Mouse (Mus musculus) layer of hippocampus, adult 11-12 months (tissue): Measurements from ENCODE around the gene Sgms1.

ENCODE experiments used
- DNase-seq: peaks from one replicate; pipeline ENCODE4 v3.0.0; 2022; ENCODE audit warnings: low spot score

Sgms1 gene

DNA sequence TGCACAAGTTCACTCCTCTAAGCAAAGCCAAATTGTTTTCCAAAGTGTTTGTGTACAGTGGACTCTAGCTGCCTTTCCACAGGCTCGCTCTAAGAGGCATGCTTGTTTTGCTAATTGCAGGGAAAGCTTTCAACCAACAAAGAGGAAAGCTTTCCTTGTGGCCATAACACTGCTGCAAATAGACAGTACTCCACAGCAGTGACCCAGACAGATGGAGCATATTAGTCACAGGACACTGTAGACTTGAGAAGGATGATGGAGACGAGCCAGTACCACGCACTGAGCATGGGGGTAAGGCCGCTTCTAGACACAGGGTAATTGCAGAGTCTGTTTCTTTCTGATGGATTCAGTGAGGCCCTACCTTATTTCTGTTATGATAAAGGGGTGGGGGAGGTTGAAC, 33.3 kb downstream of the Sgms1 start:
- no peak for DNase-seq

DNA sequence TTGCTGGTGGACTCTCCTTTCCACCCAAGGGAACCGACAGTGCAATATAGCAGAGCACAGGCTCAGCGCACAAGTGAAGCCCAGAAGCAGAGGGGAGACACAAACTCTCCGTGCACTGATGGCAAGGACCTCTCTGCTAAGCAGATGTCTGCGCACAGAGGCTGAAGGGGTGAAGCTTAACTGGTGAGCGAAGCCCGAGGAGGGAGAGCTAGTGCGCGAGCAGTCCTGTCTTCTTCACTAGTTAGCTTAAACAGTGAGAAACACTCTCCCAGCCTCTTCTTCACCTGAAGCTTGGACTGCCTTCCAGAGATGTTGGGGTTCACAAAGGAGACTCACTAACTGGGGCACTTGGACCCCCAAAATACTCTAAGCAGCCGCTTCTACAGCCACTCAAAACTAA, 36.1 kb downstream of the Sgms1 start:
- DNase-seq: no peak

DNA sequence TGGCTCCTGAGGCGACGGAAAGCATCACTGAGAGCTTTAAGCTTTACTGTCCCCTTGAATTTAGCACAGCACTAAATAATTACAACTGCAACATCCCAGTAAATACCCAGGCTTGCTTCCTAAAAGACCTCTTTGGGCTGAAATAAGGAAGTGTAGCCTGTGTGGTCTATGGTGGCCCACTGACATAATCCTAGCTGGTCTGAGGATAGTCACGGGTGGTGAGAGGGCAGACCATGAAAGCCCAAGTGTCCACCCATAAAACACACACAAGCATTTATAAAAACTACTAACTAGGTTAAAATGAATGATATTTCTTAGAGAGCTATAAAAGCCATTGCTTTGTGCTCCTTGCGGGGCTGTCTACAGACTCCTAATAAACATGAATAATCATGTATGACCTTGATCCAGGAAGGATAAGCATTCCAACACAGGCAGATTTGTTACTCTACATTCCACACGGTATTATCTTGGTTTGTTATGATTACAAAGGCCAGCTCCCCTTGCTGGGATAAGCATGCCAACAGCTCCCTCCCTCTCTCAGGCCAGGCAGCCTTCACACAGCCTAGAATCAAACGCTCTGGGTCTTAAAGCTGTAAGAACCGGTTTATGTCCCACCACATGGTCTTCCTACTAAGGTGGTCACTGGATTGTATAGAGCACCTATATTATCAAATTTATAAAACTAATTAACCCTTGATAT, 40.4 kb downstream of the Sgms1 start:
- no peak for DNase-seq

DNA sequence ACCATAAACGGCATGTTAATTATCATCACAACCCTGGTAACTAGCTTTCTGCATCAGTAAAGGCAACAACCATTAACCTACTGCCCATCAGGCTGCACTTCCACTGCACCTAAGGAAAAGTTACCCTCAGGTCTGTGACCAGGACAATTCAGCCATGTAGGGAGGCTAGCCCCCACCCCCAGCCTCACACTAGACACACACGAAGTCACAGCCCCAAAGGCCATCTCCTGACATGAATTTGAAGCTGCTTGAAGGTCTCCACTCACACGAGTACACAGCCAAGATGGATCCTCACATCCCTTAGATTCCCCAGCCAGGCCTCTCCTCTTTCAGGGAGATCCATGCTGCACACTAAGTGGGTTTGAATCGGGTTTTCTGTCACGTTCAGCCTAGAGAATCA, 42.0 kb downstream of the Sgms1 start:
- no peak for DNase-seq

DNA sequence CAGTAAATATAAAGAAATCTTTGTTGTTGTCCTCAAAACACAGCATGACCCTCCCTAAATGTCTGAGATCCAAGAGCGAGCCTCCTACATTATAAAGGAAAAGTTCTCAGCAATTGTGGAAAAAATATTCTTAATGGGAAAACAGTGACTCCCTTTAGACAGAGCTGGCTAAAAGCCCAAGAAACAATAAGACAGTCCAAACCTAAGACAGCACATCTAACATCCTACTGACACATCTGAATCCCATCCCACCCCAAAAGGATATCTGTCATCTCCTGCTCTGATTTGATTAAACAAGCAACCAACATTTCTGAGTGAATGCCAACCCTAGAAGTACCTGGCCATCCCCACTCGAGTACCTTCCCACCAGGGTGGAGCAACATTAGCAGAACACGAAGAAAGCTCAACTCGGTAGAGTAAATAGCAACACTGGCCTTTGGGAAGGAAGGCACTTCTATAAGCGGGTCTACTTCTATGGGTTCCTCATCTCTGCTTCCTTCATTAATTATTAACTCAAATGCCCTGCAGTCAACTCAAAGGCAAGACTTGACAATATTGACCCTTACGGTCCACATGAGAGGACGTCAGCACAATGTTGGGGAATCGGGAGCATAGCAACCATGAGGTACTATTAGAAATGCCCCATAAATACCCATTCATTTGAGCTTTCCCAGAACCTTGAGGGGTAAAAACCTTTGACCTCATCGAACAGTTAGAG, 42.7 kb downstream of the Sgms1 start:
- no peak for DNase-seq

DNA sequence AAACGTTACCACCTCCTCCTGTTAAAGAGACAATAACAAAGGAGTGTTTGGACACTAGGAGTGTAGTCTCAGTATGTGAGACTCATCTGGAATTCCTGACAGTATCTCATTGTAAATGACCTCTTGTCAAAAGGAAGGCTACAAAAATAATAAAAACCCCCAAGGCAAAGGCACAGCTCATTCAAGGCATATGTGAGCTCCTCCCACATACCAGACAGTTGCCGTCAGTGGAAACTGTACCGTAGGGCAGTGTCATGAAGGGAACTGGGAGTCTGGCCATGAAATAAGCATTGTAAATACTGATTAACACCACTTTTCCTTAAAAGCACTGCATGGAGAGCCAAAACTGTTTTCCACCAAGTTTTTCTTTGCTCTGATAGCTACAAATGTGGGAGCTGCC, 43.3 kb downstream of the Sgms1 start:
- DNase-seq: no peak

DNA sequence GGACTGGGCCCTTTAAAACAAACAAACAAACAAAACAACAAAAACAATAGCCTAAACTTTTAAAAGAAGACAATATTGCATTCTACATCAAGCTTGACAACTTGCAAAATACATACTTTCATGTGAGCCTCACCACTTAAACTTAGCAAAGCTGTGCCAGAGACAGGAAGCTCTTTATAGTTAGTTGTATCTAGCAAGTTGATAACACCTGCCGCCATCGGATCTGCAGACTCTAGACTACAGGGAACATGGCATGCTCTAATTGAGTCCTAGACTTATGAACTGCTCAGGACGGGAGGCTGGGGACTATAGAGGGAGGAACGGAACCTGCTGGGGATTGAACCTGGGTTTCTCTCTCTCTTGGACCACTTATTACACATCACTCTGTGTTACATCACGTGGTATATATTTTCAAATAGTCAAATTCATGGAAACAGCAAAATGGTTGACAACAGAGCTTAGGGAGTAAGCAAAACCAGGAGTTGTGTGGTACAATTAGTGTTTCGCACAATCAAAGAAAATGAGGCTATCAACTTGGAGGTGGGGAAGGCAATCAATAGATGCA, 44.3 kb downstream of the Sgms1 start:
- DNase-seq: no peak

DNA sequence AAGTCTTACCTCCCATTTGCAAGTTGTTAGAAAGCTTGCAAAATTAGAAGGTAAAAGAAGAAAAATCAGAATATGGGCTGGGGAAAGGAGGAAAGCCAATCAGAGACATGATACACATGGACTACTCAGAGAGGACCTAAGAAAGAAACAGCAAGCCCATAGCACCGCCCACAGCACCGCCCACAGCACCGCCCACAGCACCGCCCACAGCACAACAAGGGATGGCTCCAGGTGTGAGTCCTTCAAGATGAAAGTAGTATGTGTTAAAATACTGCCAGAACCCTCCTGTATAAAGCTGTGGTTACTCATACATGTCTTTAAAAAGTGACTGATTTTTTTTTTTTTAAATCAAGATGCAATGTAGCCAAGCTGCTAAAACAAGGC, 44.8 kb downstream of the Sgms1 start:
- no peak for DNase-seq

DNA sequence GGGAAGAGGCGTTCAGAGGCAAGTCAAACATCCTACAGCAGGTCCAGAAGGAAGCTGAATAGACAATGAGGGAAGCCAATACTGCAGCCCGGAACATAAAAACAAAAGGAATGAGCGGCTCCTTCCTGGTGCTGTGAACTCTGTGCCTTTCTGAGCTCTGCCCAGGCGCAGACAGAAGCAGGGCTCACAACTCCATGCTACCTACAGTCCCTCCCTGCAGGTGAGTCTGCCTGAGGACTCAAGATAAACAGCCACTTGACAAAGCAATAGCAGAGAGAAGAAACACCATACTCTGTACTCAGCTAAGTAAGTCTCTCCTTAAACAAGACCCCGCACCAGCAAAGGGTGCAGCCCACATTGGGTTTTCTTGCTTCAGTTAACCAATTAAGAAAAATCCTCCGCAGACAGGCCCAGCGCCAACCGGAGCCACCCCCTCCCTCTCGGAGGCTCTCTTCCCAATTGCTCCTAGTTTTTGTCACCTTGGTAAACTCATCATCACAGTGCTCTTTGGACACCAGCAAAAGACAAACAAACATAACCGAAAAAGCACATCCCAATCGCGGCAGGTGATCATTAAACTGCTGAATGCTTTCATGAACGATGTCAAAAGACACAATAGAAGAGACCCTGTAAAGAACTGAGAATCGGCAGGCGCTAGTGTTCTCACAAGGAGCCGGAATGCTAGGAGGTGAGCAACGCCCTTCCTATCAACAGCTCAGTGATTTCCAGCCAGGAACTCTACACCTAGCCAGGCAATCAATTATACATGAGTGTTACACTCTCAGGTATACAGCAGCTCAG, 45.4 kb downstream of the Sgms1 start:
- DNase-seq: no peak

DNA sequence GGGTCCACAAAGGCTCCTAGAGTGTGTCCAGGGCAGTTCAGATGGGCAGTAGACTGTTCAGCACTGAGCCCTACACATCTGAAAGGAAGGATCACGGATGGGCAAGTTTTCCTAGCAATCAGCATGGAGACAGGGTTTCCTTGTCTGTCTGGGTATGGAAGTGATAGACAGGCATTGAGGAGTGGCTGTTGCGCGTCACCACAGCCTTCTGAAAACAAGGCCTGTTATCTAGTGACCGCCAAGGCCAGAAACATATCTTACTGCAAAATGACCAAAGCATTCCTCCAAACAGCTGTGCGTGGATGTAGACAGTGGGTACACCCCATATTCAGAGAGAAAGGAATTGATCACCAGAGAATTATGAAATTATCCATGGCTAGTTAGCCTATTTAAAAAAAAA, 47.1 kb downstream of the Sgms1 start:
- no peak for DNase-seq

DNA sequence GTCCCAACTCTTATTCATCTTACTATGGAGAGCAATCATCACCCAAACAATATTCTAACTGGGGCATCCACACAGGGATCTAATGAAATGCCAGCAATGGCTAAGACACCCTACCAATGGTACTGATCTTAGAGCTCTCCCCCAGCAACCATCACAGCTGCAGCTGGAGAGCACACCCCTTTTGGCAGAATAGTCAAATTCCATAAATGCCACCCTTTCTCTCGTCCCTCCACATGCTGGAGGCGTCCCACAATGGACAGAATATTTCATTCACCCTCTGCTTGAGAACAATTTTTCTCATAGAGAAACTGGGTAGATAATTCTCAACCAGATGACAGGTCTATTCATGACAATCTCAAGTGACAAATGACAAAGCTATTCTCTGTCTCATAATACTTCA, 48.4 kb downstream of the Sgms1 start:
- DNase-seq: no peak

DNA sequence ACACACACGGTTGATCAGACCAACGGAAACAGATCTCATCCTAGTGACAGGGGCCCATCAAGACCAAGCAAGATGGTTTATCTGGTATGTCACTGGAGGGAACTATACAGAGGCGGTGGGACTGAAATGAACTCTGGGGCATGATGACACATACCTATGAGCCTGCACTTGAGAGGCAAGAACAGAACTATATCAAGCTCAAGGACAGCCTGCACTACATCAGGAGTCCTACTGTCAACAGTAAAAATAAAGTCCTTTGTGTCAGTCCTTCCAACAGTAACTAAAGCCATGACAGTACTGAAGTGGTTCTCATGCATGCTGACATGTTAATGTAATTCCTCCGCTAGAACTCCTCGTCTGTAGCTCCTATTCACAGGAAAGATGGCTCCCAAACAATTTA, 49.3 kb downstream of the Sgms1 start:
- no peak for DNase-seq

DNA sequence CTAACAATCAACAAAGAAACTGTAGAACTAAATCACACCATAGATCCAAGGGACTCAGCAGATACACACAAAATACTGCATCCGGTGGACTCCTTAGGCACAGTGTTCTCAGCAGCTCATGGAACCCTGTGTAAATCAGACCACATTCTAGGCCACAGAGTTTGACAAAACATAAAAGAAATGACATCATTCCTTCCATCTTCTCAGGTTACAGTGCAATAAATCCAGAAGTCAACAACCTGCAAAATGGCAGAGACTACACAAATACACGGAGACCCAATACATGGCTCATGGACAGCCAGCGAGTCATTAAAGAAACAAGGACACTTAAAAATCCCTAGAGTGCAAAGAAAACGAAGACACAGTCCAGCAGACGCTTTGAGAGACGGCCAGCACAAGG, 51.8 kb downstream of the Sgms1 start:
- no peak for DNase-seq

DNA sequence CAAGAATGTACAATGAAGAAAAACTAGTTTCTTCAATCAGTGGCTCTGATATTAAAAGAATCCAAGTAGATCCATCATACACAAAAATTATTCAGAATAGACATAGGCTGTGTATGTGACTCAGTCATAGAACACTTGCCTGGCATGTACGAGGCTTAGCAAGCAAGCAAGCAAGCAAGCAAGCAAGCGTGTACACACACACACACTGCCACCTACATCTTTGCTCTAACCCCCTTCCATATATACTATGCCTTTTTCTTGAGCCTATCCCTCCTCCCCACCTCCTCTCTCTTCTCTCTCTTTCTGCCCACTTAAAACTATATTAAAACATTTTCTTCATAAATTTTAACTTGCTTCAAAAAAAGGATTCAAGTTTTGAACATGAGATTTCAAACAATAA, 54.8 kb downstream of the Sgms1 start:
- no peak for DNase-seq

DNA sequence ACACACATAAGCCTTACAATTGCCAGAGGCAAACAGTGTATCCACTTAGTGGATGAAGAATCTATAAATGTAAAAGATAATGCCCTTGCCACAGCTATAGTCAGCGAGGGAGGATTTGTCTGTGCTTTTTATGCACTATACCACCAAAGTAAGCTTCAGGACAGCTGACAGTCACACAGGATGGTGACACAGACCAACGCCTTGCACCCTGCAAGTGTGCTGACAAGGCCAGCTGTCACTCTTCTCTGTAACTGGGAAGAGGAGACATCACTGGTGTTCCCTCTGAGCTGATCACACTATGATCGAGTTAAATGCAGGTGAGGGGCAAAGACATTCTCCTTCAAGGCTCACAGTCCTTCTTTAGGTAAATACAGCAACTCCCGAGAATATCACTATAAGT, 56.0 kb downstream of the Sgms1 start:
- no peak for DNase-seq

DNA sequence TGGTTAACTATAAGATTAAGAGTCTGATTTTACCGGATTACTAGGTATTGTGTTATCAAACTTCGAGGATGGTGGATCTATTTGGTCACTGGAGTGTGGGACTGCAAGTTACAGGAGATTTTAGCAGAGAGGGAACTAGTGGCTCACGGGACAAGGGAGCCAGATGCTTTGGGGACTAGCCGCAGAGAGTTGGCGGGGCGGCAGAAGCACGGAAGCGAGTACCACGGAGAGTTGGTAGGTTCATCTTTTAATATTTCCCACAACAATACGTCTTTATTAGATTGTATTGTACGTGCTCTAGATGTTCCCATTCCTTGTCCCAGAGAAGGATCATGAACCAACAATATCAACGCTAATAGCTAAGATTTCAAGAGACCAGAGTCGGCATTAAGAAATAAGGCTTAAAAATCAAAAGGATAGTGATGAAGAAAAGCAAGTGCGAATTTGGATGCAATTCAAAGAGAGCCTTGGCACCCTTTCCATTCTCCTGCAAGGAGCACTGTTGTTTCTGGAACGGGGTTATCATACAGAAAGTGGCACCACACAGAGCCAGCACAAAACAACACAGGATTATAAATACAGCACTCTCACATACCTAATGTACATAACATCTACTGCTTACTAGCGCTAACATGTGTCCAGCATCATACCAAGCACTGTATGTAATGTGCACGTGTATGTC, 56.6 kb downstream of the Sgms1 start:
- no peak for DNase-seq

DNA sequence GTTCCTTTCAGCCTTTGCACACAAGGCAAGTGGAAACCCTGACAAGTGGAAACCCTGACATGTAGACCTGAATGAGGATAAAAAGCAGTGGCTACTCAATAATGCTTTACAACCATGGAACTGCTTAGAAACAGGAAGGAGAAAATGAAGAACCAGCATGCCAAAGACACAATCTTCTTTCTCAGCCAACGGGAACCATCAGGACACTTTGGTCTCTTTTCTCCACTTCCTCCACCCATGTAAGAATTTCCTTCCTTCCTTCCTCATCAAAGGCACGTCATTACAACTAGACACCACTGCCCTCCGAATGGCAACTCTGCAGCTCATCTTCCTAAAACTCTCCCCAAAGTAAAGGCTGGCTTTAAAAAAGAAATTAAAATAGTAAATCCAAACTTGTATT, 59.3 kb downstream of the Sgms1 start:
- DNase-seq: no peak

DNA sequence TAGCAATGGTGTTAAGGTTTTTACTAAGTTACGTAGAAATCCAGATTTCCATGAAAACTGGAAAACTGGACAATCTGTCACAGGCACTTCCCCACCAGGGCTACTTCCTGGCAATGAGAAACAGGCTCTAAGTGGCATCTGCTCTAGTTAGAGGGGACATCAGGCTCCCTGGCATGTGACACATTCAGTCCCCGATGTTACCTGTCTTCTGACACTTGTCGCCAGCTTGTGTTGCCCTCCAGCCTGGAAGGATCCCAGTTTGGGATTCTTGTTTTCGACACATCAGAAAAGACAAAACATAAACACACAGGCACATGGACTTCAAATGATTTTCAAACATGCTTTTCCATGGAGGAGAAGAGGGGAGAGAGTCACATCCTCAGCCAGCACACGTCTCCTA, 60.0 kb downstream of the Sgms1 start:
- DNase-seq: no peak

DNA sequence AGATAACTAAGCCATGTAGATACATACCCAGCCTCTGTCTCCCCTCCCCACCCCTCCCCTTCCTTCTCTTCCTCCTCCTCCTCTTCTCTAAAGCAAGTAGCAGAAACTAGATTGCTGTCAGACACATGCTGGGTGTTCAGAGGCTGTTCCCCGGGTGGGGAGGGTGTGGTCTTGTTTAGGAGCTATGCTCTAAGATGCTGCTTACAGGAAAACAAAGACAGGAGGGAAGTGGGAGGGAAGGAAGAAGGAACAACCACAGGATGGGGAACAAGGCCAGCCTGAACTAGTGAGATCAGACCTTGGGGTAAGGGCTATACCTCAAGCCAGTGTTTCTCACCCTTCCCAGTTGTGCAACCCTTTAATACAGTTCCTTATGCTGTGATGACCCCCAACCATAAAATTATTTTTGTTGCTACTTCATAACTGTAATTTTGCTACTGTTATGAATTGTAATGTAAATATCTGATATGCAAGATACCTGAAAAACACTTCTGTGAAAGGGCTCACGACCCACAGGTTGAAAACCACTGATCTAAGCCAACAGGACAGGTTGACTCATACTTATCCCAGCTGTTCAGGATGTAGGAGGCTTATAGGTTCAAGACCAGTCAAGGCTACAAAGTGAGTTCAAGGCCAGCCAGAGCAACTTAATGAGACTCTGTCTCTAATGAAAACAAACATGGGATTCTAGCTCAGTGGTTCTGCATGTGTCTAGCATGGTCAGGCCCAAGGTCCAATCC, 61.3 kb downstream of the Sgms1 start:
- no peak for DNase-seq

DNA sequence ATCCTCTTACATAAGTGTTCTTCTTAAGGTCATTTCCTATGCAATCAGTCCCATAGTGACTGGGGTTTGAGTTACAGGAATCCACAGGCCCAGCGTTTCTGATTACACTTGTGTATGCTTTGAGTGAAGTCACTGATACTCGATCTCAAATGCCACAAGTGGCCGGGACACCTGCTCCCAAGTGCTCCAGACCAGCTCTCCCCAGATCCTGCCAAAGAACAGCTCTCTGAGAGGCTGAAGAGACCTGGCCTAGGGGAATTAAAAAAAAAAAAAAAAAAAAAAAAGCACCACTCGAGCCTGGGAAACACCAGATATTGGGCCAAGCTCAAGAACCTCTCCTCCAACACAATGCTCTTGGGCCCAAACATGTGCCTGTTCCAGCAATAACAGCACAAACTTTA, 62.9 kb downstream of the Sgms1 start:
- no peak for DNase-seq

DNA sequence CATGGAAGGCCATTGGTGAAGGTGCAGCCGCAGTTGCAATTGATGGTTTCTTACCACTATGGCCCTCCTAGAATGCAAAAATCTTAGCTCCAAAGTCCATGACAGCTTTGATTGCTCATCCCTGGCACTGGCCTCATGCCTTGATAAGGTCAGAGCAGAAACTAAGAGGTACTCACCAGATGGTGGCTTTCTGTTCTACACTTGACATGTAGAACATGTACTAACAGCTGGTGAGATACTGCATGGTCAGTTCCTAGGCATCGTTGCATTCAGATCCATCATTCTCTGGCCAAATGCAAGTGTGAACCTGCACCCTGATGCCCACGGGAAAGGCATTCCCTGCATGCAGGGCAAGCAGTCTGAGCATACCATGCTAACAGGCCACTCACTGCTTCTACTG, 63.4 kb downstream of the Sgms1 start:
- DNase-seq: no peak
